Mouse (Mus musculus) lung, postnatal 0 days (tissue): ENCODE results near the gene Gmds.

Source experiments
- CTCF ChIP-seq: IDR thresholded peaks from 2 replicates; pipeline ENCODE4 v1.5.1; 2016; ENCODE audit warnings: antibody characterized with exemption, mild to moderate bottlenecking
- EP300 ChIP-seq: IDR thresholded peaks from 2 replicates; pipeline ENCODE4 v1.6.1; 2016; ENCODE audit warnings: antibody characterized with exemption, mild to moderate bottlenecking, control low read depth

GRCm38 (mm10) chr13:31906514-31906913 lies 432.0 kb downstream of the Gmds start:
- TF ChIP-seq EP300 (no peak), CTCF (no peak)
